Mouse (Mus musculus): ENCODE results near the gene Cuedc1. TPM values are rescaled to one million over a fixed set of nuclear protein-coding genes. Genes with fewer than 3 reads are reported as not detected.

Gene Cuedc1
- polyA plus RNA-seq, 1 experiment from 2014 or later: 18.2 TPM

DNA sequence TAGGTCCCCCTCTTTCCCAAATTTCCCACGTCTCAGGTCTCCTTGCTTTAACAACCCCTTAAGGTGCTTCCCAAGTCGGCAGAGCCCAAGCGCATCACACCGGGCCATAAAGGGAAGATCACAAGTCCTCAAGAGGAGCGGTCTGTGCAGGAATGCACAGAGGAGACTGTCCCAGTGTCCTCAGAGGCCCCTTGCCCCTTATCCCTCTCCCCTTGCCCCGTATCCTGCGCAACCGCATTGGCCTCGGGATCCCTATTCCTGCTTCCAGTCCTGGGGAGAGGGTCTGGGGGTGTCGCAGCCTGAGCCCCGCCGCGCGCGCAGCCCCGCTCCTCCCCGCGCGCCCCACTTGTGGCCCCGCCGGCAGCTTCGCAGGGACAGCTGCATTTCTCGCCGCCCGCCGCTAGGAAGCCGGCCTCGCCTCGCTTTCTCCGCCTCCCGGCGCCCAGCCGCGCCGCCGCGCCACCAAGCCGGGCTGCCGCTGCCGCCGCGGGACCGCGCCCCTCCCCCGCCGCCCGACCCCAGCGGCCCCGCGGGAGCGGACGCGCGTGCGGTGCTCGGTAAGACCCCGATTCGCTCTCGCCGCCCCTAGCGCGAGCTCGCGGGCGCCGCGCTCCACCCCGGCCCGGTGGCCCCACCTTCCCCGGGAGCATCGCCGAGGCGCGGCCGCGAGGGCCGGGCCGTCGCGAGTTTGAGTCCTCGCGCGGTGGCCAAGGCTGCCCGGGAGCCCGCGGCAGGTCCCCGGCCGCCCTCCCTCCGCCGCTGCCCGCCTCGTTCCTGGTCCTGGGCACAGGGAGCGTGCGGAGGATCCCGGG, 1.1 kb downstream of the Cuedc1 start:
- peak overlapping the region; percentile 77 for H3K4me2 ChIP-seq (ENCODE audit: low read depth)
- H3K4me1 ChIP-seq (ENCODE audit: control insufficient read depth, insufficient read depth, low read length): peaks cover 9% of the 10 kb centered on the region; the same call in 1 of the 2 replicates
- peak overlapping the region; percentile 97 for H3K27ac ChIP-seq (ENCODE audit: low read depth, low read length)
- peak overlapping the region; percentile 89 for H3K9ac ChIP-seq (ENCODE audit: low read length)
- H3K4me3 ChIP-seq (ENCODE audit: low read depth, low read length): peak overlapping the region; percentile 80
- H3K36me3 ChIP-seq (ENCODE audit: control insufficient read depth, insufficient read depth, low read length): no peaks in the 10 kb centered on the region
- ATAC-seq (ENCODE audit: insufficient read depth, low FRiP score, low TSS enrichment) (peak; percentile 72), DNase-seq (ENCODE audit: low spot score) (peak; percentile 84)
- under 1% methylated on average over 68 of the region's 95 CpGs for WGBS
- H3K27me3 ChIP-seq (ENCODE audit: control insufficient read depth, insufficient read depth, low read length): no peaks in the 10 kb centered on the region
- no peaks in the 10 kb centered on the region for H3K9me3 ChIP-seq (ENCODE audit: control insufficient read depth, low read length)

DNA sequence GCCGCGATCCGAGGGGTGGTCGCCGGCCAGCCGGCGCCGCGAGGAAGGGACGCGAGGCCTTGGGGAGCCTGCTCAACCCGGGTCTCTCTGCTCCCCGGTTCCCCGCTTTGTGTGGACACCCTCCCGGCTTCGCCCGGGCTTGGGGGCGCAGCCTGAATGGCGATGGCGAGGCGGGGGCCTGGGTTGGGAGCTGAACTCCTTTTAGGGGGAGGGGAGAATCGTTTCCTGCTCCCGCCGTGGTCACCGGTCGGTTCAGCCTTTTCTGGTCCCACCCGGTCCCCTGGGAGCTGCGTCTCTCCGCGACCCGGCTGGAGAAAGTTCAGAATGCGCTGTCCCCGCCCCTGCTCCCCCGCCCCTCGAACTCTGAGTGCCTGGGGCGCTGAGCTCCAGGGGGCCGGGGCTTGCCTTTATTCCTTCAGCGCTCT, 1.8 kb downstream of the Cuedc1 start:
- Histone ChIP-seq H3K27me3 (ENCODE audit: control insufficient read depth, insufficient read depth, low read length) (no peaks in the 10 kb centered on the region), H3K4me3 (ENCODE audit: low read depth, low read length) (peak overlapping the region; percentile 80), H3K9ac (ENCODE audit: low read length) (peak overlapping the region; percentile 89), H3K36me3 (ENCODE audit: control insufficient read depth, insufficient read depth, low read length) (no peaks in the 10 kb centered on the region), H3K27ac (ENCODE audit: low read depth, low read length) (peak overlapping the region; percentile 97), H3K4me1 (ENCODE audit: control insufficient read depth, insufficient read depth, low read length) (peaks cover 9% of the 10 kb centered on the region; the same call in 1 of the 2 replicates), H3K4me2 (ENCODE audit: low read depth) (peak overlapping the region; percentile 77), H3K9me3 (ENCODE audit: control insufficient read depth, low read length) (no peaks in the 10 kb centered on the region)
- DNase-seq (ENCODE audit: low spot score): peak; percentile 76
- WGBS: 0% methylated on average over 38 of the region's 38 CpGs
- ATAC-seq (ENCODE audit: insufficient read depth, low FRiP score, low TSS enrichment): peak; percentile 25; the same call in 1 of the 2 replicates

DNA sequence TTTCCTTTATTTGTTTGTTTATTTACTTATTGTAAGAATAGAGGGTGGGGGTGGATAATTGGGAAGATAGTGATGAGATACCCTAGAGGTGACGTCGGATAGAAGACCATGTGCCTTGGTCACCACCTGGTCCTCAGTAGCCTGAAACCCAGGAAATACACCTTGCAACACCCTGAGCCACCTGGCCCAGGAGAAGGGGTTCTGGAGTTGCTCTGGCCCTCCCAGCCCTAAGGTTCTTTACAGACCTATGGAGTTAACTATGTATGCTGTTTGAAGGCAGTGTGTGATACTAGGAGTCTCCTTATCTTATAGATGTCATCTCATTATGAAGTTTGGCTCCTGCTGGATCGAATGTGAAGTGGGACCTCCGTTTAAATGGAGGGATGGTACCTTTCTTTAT, 2.3 kb downstream of the Cuedc1 start:
- Histone ChIP-seq H3K36me3 (ENCODE audit: control insufficient read depth, insufficient read depth, low read length) (no peaks in the 10 kb centered on the region), H3K27ac (ENCODE audit: low read depth, low read length) (no peak overlapping the region), H3K27me3 (ENCODE audit: control insufficient read depth, insufficient read depth, low read length) (no peaks in the 10 kb centered on the region), H3K9ac (ENCODE audit: low read length) (no peak overlapping the region), H3K4me3 (ENCODE audit: low read depth, low read length) (peak overlapping the region; percentile 80), H3K9me3 (ENCODE audit: control insufficient read depth, low read length) (no peaks in the 10 kb centered on the region), H3K4me2 (ENCODE audit: low read depth) (peak overlapping the region; percentile 77), H3K4me1 (ENCODE audit: control insufficient read depth, insufficient read depth, low read length) (peaks cover 9% of the 10 kb centered on the region; the same call in 1 of the 2 replicates)
- DNase-seq (ENCODE audit: low spot score) (no peak), ATAC-seq (ENCODE audit: insufficient read depth, low FRiP score, low TSS enrichment) (no peak)
- WGBS: 48% methylated on average over 4 of the region's 4 CpGs

DNA sequence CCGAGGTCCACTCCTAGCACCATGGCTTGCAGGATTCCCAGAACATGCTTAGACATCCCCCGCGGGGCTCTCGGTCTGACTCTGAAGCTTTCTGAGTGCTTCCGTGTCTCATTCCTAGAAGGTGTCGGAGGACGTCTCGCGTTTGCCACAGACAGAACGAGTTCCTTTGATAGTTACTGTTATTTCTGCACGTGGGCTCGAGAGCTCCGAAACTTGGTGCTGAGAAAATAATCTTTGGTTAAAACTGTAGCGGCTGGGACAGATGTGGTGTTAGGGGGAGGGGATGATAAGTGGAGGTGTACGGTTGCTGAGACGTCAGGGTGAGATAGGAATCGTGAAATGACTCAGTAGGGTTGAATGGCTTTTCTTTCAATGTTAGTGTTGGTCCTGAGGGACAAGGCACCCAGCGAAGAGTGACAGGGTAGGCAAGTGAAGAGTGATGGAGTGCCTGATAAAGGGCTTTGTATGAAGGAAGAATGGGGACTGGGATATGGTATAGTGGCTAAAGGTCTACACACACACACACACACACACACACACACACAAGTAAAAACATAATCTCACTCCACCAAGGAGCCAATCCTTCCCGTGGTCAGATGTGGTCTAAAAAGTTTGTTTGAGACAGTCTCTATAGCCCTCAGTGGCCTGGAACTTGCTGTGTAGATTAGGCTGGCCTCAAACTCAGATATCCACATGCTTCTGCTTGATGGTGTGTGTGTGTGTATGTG, 5.5 kb downstream of the Cuedc1 start:
- WGBS: 93% methylated on average over 19 of the region's 19 CpGs
- Histone ChIP-seq H3K27ac (ENCODE audit: low read depth, low read length) (no peak overlapping the region), H3K9me3 (ENCODE audit: control insufficient read depth, low read length) (no peaks in the 10 kb centered on the region), H3K36me3 (ENCODE audit: control insufficient read depth, insufficient read depth, low read length) (no peaks in the 10 kb centered on the region; the same call in 1 of the 2 replicates), H3K27me3 (ENCODE audit: control insufficient read depth, insufficient read depth, low read length) (no peaks in the 10 kb centered on the region), H3K4me1 (ENCODE audit: control insufficient read depth, insufficient read depth, low read length) (peaks cover 9% of the 10 kb centered on the region; the same call in 1 of the 2 replicates), H3K9ac (ENCODE audit: low read length) (no peak overlapping the region), H3K4me2 (ENCODE audit: low read depth) (no peak overlapping the region), H3K4me3 (ENCODE audit: low read depth, low read length) (no peak overlapping the region)
- ATAC-seq (ENCODE audit: insufficient read depth, low FRiP score, low TSS enrichment) (no peak), DNase-seq (ENCODE audit: low spot score) (no peak)

DNA sequence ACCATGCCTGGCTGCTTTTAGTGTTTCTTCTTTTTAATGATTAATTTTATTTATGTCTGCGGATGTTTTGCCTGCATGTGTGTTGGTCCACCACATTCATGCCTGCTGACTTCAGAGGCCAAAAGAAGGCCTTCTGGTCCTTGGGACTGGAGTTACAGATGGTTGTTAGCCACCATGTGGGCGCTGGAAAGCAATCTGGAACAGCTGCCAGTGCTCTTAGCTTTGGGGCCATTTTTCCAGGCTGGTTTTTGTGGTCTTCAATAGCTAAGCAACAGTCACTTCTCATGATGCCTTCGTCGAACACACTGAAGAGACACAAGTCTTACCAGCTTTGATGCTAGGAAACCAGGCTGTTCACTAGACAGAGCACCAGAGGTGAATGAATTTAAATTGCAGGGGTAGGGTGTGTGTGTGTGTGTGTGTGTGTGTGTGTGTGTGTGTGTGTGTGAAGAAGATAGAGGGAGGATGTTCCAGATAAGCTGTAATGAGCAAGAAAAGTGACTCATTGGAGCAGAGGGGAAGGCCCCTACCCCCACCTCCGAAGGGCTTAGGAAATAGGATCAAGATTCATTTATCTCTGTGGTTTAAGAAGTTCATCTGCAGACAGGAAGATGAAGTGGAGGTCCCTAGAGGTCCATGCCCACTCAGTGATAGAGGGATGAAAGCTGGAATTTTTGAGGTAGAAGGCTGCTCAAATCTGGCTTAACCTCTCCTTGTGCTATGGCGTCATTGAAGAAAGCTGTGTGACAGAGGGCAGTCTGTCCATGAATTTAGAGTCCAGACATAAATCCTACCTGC, 7.8 kb downstream of the Cuedc1 start:
- H3K9me3 ChIP-seq (ENCODE audit: control insufficient read depth, low read length): no peaks in the 10 kb centered on the region
- no peaks in the 10 kb centered on the region for H3K27me3 ChIP-seq (ENCODE audit: control insufficient read depth, insufficient read depth, low read length)
- H3K27ac ChIP-seq (ENCODE audit: low read depth, low read length): no peak overlapping the region
- no peaks in the 10 kb centered on the region; the same call in 1 of the 2 replicates for H3K36me3 ChIP-seq (ENCODE audit: control insufficient read depth, insufficient read depth, low read length)
- no peak overlapping the region for H3K9ac ChIP-seq (ENCODE audit: low read length)
- no peak overlapping the region for H3K4me3 ChIP-seq (ENCODE audit: low read depth, low read length)
- H3K4me2 ChIP-seq (ENCODE audit: low read depth): no peak overlapping the region
- DNase-seq (ENCODE audit: low spot score) (no peak), ATAC-seq (ENCODE audit: insufficient read depth, low FRiP score, low TSS enrichment) (no peak)
- WGBS: 70% methylated on average over 6 of the region's 6 CpGs
- H3K4me1 ChIP-seq (ENCODE audit: control insufficient read depth, insufficient read depth, low read length): peaks cover 8% of the 10 kb centered on the region; the same call in 1 of the 2 replicates

DNA sequence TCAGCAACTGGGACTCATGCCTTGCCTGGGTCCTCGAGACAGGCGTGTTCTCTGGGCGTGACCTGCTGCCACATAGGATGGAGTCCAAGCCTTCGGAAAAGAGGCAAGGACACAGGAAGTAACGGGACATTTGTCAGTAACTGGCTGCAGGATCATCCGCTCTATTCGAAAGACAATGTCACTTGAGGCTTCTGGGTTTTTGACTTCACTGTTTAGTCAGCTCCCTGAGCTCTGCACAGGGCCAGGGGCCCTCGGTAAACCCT, 8.4 kb downstream of the Cuedc1 start:
- H3K4me3 ChIP-seq (ENCODE audit: low read depth, low read length): no peak overlapping the region
- no peak overlapping the region for H3K9ac ChIP-seq (ENCODE audit: low read length)
- H3K4me1 ChIP-seq (ENCODE audit: control insufficient read depth, insufficient read depth, low read length): peaks cover 8% of the 10 kb centered on the region; the same call in 1 of the 2 replicates
- 77% methylated on average over 8 of the region's 8 CpGs for WGBS
- DNase-seq (ENCODE audit: low spot score) (no peak), ATAC-seq (ENCODE audit: insufficient read depth, low FRiP score, low TSS enrichment) (no peak)
- H3K27me3 ChIP-seq (ENCODE audit: control insufficient read depth, insufficient read depth, low read length): no peaks in the 10 kb centered on the region
- no peak overlapping the region for H3K27ac ChIP-seq (ENCODE audit: low read depth, low read length)
- no peaks in the 10 kb centered on the region for H3K9me3 ChIP-seq (ENCODE audit: control insufficient read depth, low read length)
- H3K36me3 ChIP-seq (ENCODE audit: control insufficient read depth, insufficient read depth, low read length): no peaks in the 10 kb centered on the region; the same call in 1 of the 2 replicates
- H3K4me2 ChIP-seq (ENCODE audit: low read depth): no peak overlapping the region

DNA sequence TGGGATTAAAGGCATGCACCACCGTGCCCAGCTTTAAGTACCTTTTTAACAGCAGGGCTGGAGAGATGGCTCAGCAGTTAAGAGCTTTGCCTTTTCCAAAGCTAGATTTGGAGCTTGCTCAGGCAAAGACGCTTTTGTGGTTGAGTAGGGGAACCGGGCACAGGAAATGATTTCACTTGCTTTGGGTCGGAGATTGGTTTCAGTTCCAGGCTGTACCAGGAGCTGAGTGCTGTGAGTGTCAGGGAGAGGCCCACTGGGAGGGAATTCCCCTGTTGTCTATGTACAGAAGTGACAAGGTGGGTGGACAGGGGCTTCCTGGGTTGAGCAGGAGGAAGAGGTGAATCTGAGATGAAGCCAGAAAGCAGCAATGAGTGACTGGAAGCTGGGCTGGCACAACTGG, 9.5 kb downstream of the Cuedc1 start:
- Histone ChIP-seq H3K27me3 (ENCODE audit: control insufficient read depth, insufficient read depth, low read length) (no peaks in the 10 kb centered on the region), H3K4me1 (ENCODE audit: control insufficient read depth, insufficient read depth, low read length) (peaks cover 17% of the 10 kb centered on the region), H3K9ac (ENCODE audit: low read length) (no peak overlapping the region), H3K36me3 (ENCODE audit: control insufficient read depth, insufficient read depth, low read length) (no peaks in the 10 kb centered on the region; the same call in 1 of the 2 replicates), H3K4me3 (ENCODE audit: low read depth, low read length) (no peak overlapping the region), H3K27ac (ENCODE audit: low read depth, low read length) (no peak overlapping the region), H3K9me3 (ENCODE audit: control insufficient read depth, low read length) (no peaks in the 10 kb centered on the region), H3K4me2 (ENCODE audit: low read depth) (no peak overlapping the region)
- DNase-seq (ENCODE audit: low spot score) (no peak), ATAC-seq (ENCODE audit: insufficient read depth, low FRiP score, low TSS enrichment) (no peak)
- 86% methylated on average over 4 of the region's 4 CpGs for WGBS

DNA sequence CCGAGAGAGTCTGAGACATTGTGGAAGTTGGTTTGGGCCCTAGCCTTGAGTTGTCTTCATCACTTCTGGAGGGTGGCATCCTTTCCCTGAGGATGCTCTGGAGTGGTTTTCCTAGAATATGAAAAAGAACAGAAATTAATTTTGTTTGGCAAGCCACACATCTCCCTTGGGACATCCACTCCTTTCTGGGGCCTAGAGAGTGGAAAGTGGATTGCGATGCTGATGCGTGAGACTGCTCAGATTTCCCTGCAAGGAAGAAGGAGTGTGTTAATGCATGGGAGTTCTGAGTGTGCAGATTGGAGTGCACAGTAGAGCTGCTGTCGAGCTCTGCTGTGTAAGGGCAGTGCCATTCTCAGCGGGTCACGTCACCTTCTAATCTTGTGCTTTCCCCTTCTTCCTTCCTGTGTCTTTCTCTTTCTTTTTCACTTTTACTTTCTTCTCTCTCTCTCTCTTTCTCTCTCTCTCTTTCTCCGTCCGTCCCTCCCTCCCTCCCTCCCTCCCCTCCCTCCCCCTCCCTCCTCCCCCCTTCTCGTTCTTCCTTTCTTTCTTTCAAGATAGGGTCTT, 12.3 kb downstream of the Cuedc1 start:
- Histone ChIP-seq H3K9ac (ENCODE audit: low read length) (no peak overlapping the region), H3K9me3 (ENCODE audit: control insufficient read depth, low read length) (no peaks in the 10 kb centered on the region), H3K4me3 (ENCODE audit: low read depth, low read length) (no peak overlapping the region), H3K27ac (ENCODE audit: low read depth, low read length) (0 out of 2 replicates have a peak overlapping the region, but pooled peaks have one; percentile 27), H3K36me3 (ENCODE audit: control insufficient read depth, insufficient read depth, low read length) (no peaks in the 10 kb centered on the region; the same call in 1 of the 2 replicates), H3K4me2 (ENCODE audit: low read depth) (no peak overlapping the region), H3K4me1 (ENCODE audit: control insufficient read depth, insufficient read depth, low read length) (peaks cover 33% of the 10 kb centered on the region), H3K27me3 (ENCODE audit: control insufficient read depth, insufficient read depth, low read length) (no peaks in the 10 kb centered on the region)
- 59% methylated on average over 9 of the region's 9 CpGs for WGBS
- DNase-seq (ENCODE audit: low spot score) (no peak), ATAC-seq (ENCODE audit: insufficient read depth, low FRiP score, low TSS enrichment) (no peak)
